Mouse (Mus musculus): ENCODE results near the gene Serpina3j. TPM values are rescaled to one million over a fixed set of nuclear protein-coding genes. Genes with fewer than 3 reads are reported as not detected.
"Not testable (repeated sequence)": the region's sequence is repeated elsewhere in the genome, so short reads cannot be mapped to it uniquely, and the experiment has no call there.

Serpina3j gene
- polyA plus RNA-seq, 1 experiment from 2014 or later: not detected

GRCm38 (mm10) chr12:104345181-104345580 is 30.8 kb downstream of the Serpina3j start:
- Histone ChIP-seq H3K4me3 (ENCODE audit: low read depth, low read length) (no peak overlapping the region), H3K27ac (replicated peaks; ENCODE audit: low read depth, low read length) (no peak overlapping the region), H3K27me3 (ENCODE audit: control insufficient read depth, insufficient read depth, low read length) (no peaks in the 10 kb centered on the region), H3K9ac (replicated peaks; ENCODE audit: low read length) (no peak overlapping the region), H3K4me1 (ENCODE audit: control insufficient read depth, insufficient read depth, low read length) (no peaks in the 10 kb centered on the region), H3K4me2 (ENCODE audit: low read depth, low read length) (no peak overlapping the region), H3K9me3 (replicated peaks; ENCODE audit: control insufficient read depth, low read length) (no peaks in the 10 kb centered on the region), H3K36me3 (replicated peaks; ENCODE audit: control insufficient read depth, insufficient read depth, low read depth, low read length) (no peaks in the 10 kb centered on the region)
- DNase-seq (ENCODE audit: low spot score) (no peak), ATAC-seq (replicated peaks; ENCODE audit: insufficient number of reproducible peaks, low FRiP score, low TSS enrichment, low read depth) (no peak)
- WGBS: 84% methylated on average over 2 of the region's 2 CpGs

DNA sequence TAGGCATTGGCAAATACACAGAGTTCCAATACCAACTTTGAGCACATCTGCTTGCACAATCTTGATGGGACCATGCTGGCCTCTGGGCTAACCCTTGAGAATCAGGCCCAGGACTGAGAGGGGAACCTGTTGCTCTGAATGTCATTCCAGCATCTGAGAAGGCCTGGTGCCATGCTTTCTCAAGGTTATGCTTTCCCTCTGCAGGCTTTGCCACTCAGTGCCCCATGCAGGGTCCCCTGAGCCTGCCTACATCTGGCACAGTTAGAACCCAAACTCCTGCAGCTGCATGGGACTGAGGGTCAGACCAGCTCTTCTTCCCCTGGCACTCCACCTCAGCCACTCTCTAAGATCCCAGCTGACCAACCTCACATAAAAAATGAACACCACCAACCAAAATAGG is 31.4 kb downstream of the Serpina3j start:
- Histone ChIP-seq H3K4me2 (ENCODE audit: low read depth, low read length) (no peak overlapping the region), H3K4me1 (ENCODE audit: control insufficient read depth, insufficient read depth, low read length) (no peaks in the 10 kb centered on the region), H3K36me3 (replicated peaks; ENCODE audit: control insufficient read depth, insufficient read depth, low read depth, low read length) (no peaks in the 10 kb centered on the region), H3K4me3 (ENCODE audit: low read depth, low read length) (no peak overlapping the region), H3K9me3 (replicated peaks; ENCODE audit: control insufficient read depth, low read length) (no peaks in the 10 kb centered on the region), H3K27me3 (ENCODE audit: control insufficient read depth, insufficient read depth, low read length) (no peaks in the 10 kb centered on the region), H3K9ac (replicated peaks; ENCODE audit: low read length) (no peak overlapping the region), H3K27ac (replicated peaks; ENCODE audit: low read depth, low read length) (no peak overlapping the region)
- DNase-seq (ENCODE audit: low spot score) (no peak), ATAC-seq (replicated peaks; ENCODE audit: insufficient number of reproducible peaks, low FRiP score, low TSS enrichment, low read depth) (no peak)

DNA sequence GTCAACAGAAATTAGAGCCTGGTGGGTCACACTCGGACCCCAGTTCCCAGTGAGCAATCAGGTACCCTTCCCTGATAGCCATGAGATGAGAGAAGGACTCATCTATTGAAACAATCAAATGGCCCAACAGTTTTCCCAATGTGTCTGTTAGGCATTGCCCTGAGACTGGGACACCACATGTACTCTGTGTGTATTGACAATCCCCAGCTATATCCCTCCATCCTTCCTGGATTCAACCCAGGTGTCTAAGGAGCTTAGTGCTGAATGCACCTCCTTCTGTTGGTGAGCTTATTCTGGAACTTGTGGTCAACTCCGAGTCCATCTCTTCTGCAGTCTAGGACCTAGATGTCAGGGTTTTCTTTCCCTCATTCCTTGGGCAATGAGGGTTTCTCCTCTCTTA is 32.7 kb downstream of the Serpina3j start:
- H3K4me1 ChIP-seq (ENCODE audit: control insufficient read depth, insufficient read depth, low read length): no peaks in the 10 kb centered on the region
- DNase-seq (ENCODE audit: low spot score) (no peak), ATAC-seq (replicated peaks; ENCODE audit: insufficient number of reproducible peaks, low FRiP score, low TSS enrichment, low read depth) (no peak)
- WGBS: 78% methylated on average over 2 of the region's 2 CpGs
- no peaks in the 10 kb centered on the region for H3K9me3 ChIP-seq (replicated peaks; ENCODE audit: control insufficient read depth, low read length)
- H3K36me3 ChIP-seq (replicated peaks; ENCODE audit: control insufficient read depth, insufficient read depth, low read depth, low read length): no peaks in the 10 kb centered on the region
- H3K4me2 ChIP-seq (ENCODE audit: low read depth, low read length): no peak overlapping the region
- H3K9ac ChIP-seq (replicated peaks; ENCODE audit: low read length): no peak overlapping the region
- no peak overlapping the region for H3K4me3 ChIP-seq (ENCODE audit: low read depth, low read length)
- no peaks in the 10 kb centered on the region for H3K27me3 ChIP-seq (ENCODE audit: control insufficient read depth, insufficient read depth, low read length)
- H3K27ac ChIP-seq (replicated peaks; ENCODE audit: low read depth, low read length): no peak overlapping the region

- not testable (repeated sequence) for ATAC-seq (replicated peaks; ENCODE audit: insufficient number of reproducible peaks, low FRiP score, low TSS enrichment, low read depth); H3K27ac ChIP-seq (replicated peaks; ENCODE audit: low read depth, low read length); H3K9me3 ChIP-seq (replicated peaks; ENCODE audit: control insufficient read depth, low read length); H3K4me1 ChIP-seq (ENCODE audit: control insufficient read depth, insufficient read depth, low read length); H3K27me3 ChIP-seq (ENCODE audit: control insufficient read depth, insufficient read depth, low read length); H3K4me2 ChIP-seq (ENCODE audit: low read depth, low read length); H3K36me3 ChIP-seq (replicated peaks; ENCODE audit: control insufficient read depth, insufficient read depth, low read depth, low read length); H3K4me3 ChIP-seq (ENCODE audit: low read depth, low read length); H3K9ac ChIP-seq (replicated peaks; ENCODE audit: low read length)
- peak; percentile 29 for DNase-seq (ENCODE audit: low spot score)
- WGBS: 36% methylated on average over 3 of the region's 3 CpGs
These were observed 37.5 kb downstream of the Serpina3j start for GRCm38 (mm10) chr12:104351812-104352211.

- no peak for DNase-seq (ENCODE audit: low spot score)
- WGBS: 80% methylated on average over 3 of the region's 3 CpGs
These were observed 41.7 kb downstream of the Serpina3j start for GRCm38 (mm10) chr12:104356006-104356405.

GRCm38 (mm10) chr12:104369986-104370385 is 55.6 kb downstream of the Serpina3j start:
- Histone ChIP-seq H3K4me1 (ENCODE audit: control insufficient read depth, insufficient read depth, low read length) (no peaks in the 10 kb centered on the region), H3K27me3 (ENCODE audit: control insufficient read depth, insufficient read depth, low read length) (no peaks in the 10 kb centered on the region), H3K9me3 (replicated peaks; ENCODE audit: control insufficient read depth, low read length) (no peaks in the 10 kb centered on the region), H3K9ac (replicated peaks; ENCODE audit: low read length) (no peak overlapping the region), H3K27ac (replicated peaks; ENCODE audit: low read depth, low read length) (no peak overlapping the region), H3K4me2 (ENCODE audit: low read depth, low read length) (no peak overlapping the region), H3K36me3 (replicated peaks; ENCODE audit: control insufficient read depth, insufficient read depth, low read depth, low read length) (no peaks in the 10 kb centered on the region), H3K4me3 (ENCODE audit: low read depth, low read length) (no peak overlapping the region)
- WGBS: 87% methylated on average over 3 of the region's 3 CpGs
- ATAC-seq (replicated peaks; ENCODE audit: insufficient number of reproducible peaks, low FRiP score, low TSS enrichment, low read depth) (no peak), DNase-seq (ENCODE audit: low spot score) (no peak)

More at GRCm38 (mm10) chr12:104356006-104356405, 41.7 kb downstream of the Serpina3j start:
- ATAC-seq (replicated peaks; ENCODE audit: insufficient number of reproducible peaks, low FRiP score, low TSS enrichment, low read depth): no peak
- H3K4me2 ChIP-seq (ENCODE audit: low read depth, low read length): no peak overlapping the region
- H3K36me3 ChIP-seq (replicated peaks; ENCODE audit: control insufficient read depth, insufficient read depth, low read depth, low read length): no peaks in the 10 kb centered on the region
- no peak overlapping the region for H3K4me3 ChIP-seq (ENCODE audit: low read depth, low read length)
- no peak overlapping the region for H3K27ac ChIP-seq (replicated peaks; ENCODE audit: low read depth, low read length)
- no peaks in the 10 kb centered on the region for H3K9me3 ChIP-seq (replicated peaks; ENCODE audit: control insufficient read depth, low read length)
- H3K4me1 ChIP-seq (ENCODE audit: control insufficient read depth, insufficient read depth, low read length): no peaks in the 10 kb centered on the region
- H3K9ac ChIP-seq (replicated peaks; ENCODE audit: low read length): no peak overlapping the region
- no peaks in the 10 kb centered on the region for H3K27me3 ChIP-seq (ENCODE audit: control insufficient read depth, insufficient read depth, low read length)

Other genes with a start within 250 kb of the Serpina3j start
- not detected in 2 replicates for gene Serpina5, start 213.4 kb upstream of the Serpina3j start, polyA plus RNA-seq (2014; fragmentation: Nextera tagmentation; extraction: Ambion mirVana)
- not detected in 2 replicates for gene Serpina3a, start 201.8 kb upstream of the Serpina3j start, polyA plus RNA-seq (2014; fragmentation: Nextera tagmentation; extraction: Ambion mirVana)
- gene Serpina3b, start 186.6 kb upstream of the Serpina3j start, polyA plus RNA-seq (2014; fragmentation: Nextera tagmentation; extraction: Ambion mirVana): not detected in 2 replicates
- not detected in 2 replicates for gene Serpina3c, start 160.7 kb upstream of the Serpina3j start, polyA plus RNA-seq (2014; fragmentation: Nextera tagmentation; extraction: Ambion mirVana)
- 0.13 TPM in 1 of 2 replicates, not detected in the other for gene Serpina3f, start 100.0 kb upstream of the Serpina3j start, polyA plus RNA-seq (2014; fragmentation: Nextera tagmentation; extraction: Ambion mirVana)
- gene Serpina3g, start 78.3 kb upstream of the Serpina3j start, polyA plus RNA-seq (2014; fragmentation: Nextera tagmentation; extraction: Ambion mirVana): 0.35 and 0.43 TPM in 2 replicates
- not detected in 2 replicates for gene Serpina3i, start 51.4 kb upstream of the Serpina3j start, polyA plus RNA-seq (2014; fragmentation: Nextera tagmentation; extraction: Ambion mirVana)
- not detected in 2 replicates for gene Serpina3k, start 23.9 kb downstream of the Serpina3j start, polyA plus RNA-seq (2014; fragmentation: Nextera tagmentation; extraction: Ambion mirVana)
- not detected in 2 replicates for gene Serpina3m, start 23.9 kb downstream of the Serpina3j start, polyA plus RNA-seq (2014; fragmentation: Nextera tagmentation; extraction: Ambion mirVana)
- gene Serpina3n, start 92.2 kb downstream of the Serpina3j start, polyA plus RNA-seq (2014; fragmentation: Nextera tagmentation; extraction: Ambion mirVana): 0.10 and 0.13 TPM in 2 replicates
- 30.3 and 34.6 TPM in 2 replicates for gene Gsc, start 158.8 kb downstream of the Serpina3j start, polyA plus RNA-seq (2014; fragmentation: Nextera tagmentation; extraction: Ambion mirVana)